Mouse (Mus musculus) CH12.LX (cell line): ENCODE measurements around the gene Etfbkmt. TPM values are rescaled to one million over a fixed set of nuclear protein-coding genes. Genes with fewer than 3 reads are reported as not detected.

ENCODE experiments used
- DNase-seq: peaks from one replicate; pipeline ENCODE4 v3.0.0-alpha.2; 2013; ENCODE audit errors: extremely low read depth
- H3K27ac ChIP-seq: 2 replicates; pipeline ENCODE4 v1.5.1; 2012; ENCODE audit warnings: low read depth, mild to moderate bottlenecking, control low read depth, moderate library complexity; ENCODE audit not compliant: insufficient read depth
- H3K27me3 ChIP-seq: replicated peaks from 2 replicates; pipeline ENCODE3; 2012; ENCODE audit warnings: inconsistent platforms
- H3K36me3 ChIP-seq, 2 experiments: replicated peaks in 1 of 2; 2 replicates each; pipeline versions ENCODE3 to v1.6.1; 2012; ENCODE audit warnings: inconsistent platforms in 1 of 2, low read length in 1 of 2, mild to moderate bottlenecking in 1 of 2, mixed read lengths in 1 of 2, moderate library complexity in 1 of 2; ENCODE audit not compliant: control insufficient read depth in 1 of 2, insufficient read depth in 1 of 2
- H3K4me1 ChIP-seq, 2 experiments: 2 replicates each; pipeline ENCODE4 v1.6.1; 2012; ENCODE audit warnings: inconsistent platforms in 1 of 2, moderate library complexity in 1 of 2; ENCODE audit not compliant: insufficient read depth in 2 of 2, control insufficient read depth in 1 of 2
- H3K4me2 ChIP-seq: 2 replicates; pipeline ENCODE4 v1.6.1; 2012; ENCODE audit warnings: low read depth, mild to moderate bottlenecking, control low read depth; ENCODE audit not compliant: poor library complexity, insufficient read depth, severe bottlenecking
- H3K4me3 ChIP-seq, 3 experiments: fragments of 150-350 bp in 1 of 3; sonication (generic) in 1 of 3; replicated peaks in 1 of 3; 2 replicates each; pipeline versions ENCODE3 to v1.5.1; 2011 to 2012; ENCODE audit warnings: low read depth in 2 of 3, low read length in 2 of 3, mild to moderate bottlenecking in 2 of 3, moderate library complexity in 2 of 3, control low read depth in 1 of 3, improper control_type of control experiment in 1 of 3, inconsistent platforms in 1 of 3, mixed read lengths in 1 of 3; ENCODE audit not compliant: poor library complexity in 1 of 3
- H3K79me2 ChIP-seq: replicated peaks from 2 replicates; pipeline ENCODE4 v1.6.1; 2012; ENCODE audit warnings: mild to moderate bottlenecking, moderate library complexity; ENCODE audit not compliant: control insufficient read depth, poor library complexity, insufficient read depth, severe bottlenecking; ENCODE audit errors: extremely low read depth
- H3K9ac ChIP-seq: 2 replicates; pipeline ENCODE4 v1.6.1; 2012; ENCODE audit warnings: low read depth, mild to moderate bottlenecking, control low read depth, moderate library complexity; ENCODE audit not compliant: insufficient read depth
- H3K9me3 ChIP-seq: replicated peaks from 2 replicates; pipeline ENCODE3; 2012; ENCODE audit warnings: low read length, inconsistent platforms, mixed read lengths
- CHD1 ChIP-seq: IDR thresholded peaks from 2 replicates; pipeline ENCODE4 v1.6.1; 2012; ENCODE audit warnings: low read depth, low read length, improper control_type of control experiment, inconsistent platforms
- E2F4 ChIP-seq: IDR thresholded peaks from 2 replicates; pipeline ENCODE4 v1.6.1; 2011; ENCODE audit warnings: low read depth, low read length, improper control_type of control experiment; ENCODE audit not compliant: insufficient replicate concordance
- EP300 ChIP-seq: IDR thresholded peaks from 2 replicates; pipeline ENCODE4 v1.6.1; 2011; ENCODE audit warnings: low read length, improper control_type of control experiment
- GABPA ChIP-seq: IDR thresholded peaks from 2 replicates; pipeline ENCODE4 v1.6.1; 2012; ENCODE audit warnings: low read depth, low read length, improper control_type of control experiment, inconsistent platforms; ENCODE audit not compliant: insufficient replicate concordance
- HCFC1 ChIP-seq: IDR thresholded peaks from 2 replicates; pipeline ENCODE4 v1.6.1; 2012; ENCODE audit warnings: low read depth, mild to moderate bottlenecking, inconsistent platforms, low read length, improper control_type of control experiment
- IRF4 ChIP-seq: IDR thresholded peaks from 2 replicates; pipeline ENCODE4 v1.6.1; 2014; ENCODE audit warnings: low read depth, mild to moderate bottlenecking, inconsistent platforms, low read length, improper control_type of control experiment
- MAX ChIP-seq: IDR thresholded peaks from 2 replicates; pipeline ENCODE4 v1.6.1; 2011; ENCODE audit warnings: low read length, improper control_type of control experiment
- MXI1 ChIP-seq: IDR thresholded peaks from 2 replicates; pipeline ENCODE4 v1.6.1; 2011; ENCODE audit warnings: mild to moderate bottlenecking, low read depth, low read length, improper control_type of control experiment
- NELFE ChIP-seq: IDR thresholded peaks from 2 replicates; pipeline ENCODE4 v1.6.1; 2011; ENCODE audit warnings: low read depth, low read length, improper control_type of control experiment
- PAX5 ChIP-seq: IDR thresholded peaks from 2 replicates; pipeline ENCODE4 v1.6.1; 2012; ENCODE audit warnings: low read length, inconsistent platforms, mixed read lengths
- POLR2AphosphoS2 ChIP-seq: IDR thresholded peaks from 2 replicates; pipeline ENCODE4 v1.6.1; 2011; ENCODE audit warnings: low read depth, low read length, improper control_type of control experiment
- RAD21 ChIP-seq: IDR thresholded peaks from 2 replicates; pipeline ENCODE4 v1.6.1; 2011; ENCODE audit warnings: low read depth, mild to moderate bottlenecking, low read length, improper control_type of control experiment, moderate library complexity
- RCOR1 ChIP-seq: conservative IDR thresholded peaks from 2 replicates; pipeline ENCODE4 v1.6.1; 2012; ENCODE audit warnings: low read depth, mild to moderate bottlenecking, inconsistent platforms, low read length, improper control_type of control experiment
- SMC3 ChIP-seq: IDR thresholded peaks from 2 replicates; pipeline ENCODE4 v1.6.1; 2011; ENCODE audit warnings: low read depth, low read length, improper control_type of control experiment
- TBP ChIP-seq: conservative IDR thresholded peaks from 2 replicates; pipeline ENCODE4 v1.6.1; 2011; ENCODE audit warnings: low read depth, low read length, improper control_type of control experiment
- TCF12 ChIP-seq: IDR thresholded peaks from 2 replicates; pipeline ENCODE4 v1.6.1; 2014; ENCODE audit warnings: low read depth, mild to moderate bottlenecking, inconsistent platforms, low read length, improper control_type of control experiment
- USF1 ChIP-seq: IDR thresholded peaks from 2 replicates; pipeline ENCODE4 v1.6.1; 2014; ENCODE audit warnings: low read depth, mild to moderate bottlenecking, inconsistent platforms, low read length, improper control_type of control experiment
- USF2 ChIP-seq: conservative IDR thresholded peaks from 2 replicates; pipeline ENCODE4 v1.6.1; 2011; ENCODE audit warnings: low read depth, low read length, improper control_type of control experiment
- ZC3H11A ChIP-seq: IDR thresholded peaks from 2 replicates; pipeline ENCODE4 v1.6.1; 2012; ENCODE audit warnings: low read depth, mild to moderate bottlenecking, inconsistent platforms, low read length, improper control_type of control experiment
- ZNF384 ChIP-seq: IDR thresholded peaks from 2 replicates; pipeline ENCODE4 v1.6.1; 2012; ENCODE audit warnings: low read depth, low read length, improper control_type of control experiment, inconsistent platforms
- dilution Hi-C: fragments of 300-500 bp; cut with MboI; formaldehyde crosslinking; loops from 2 replicates; pipeline ENCODE4 v1.14.3; 2020; ENCODE audit warnings: low sequenced_read_pairs; ENCODE audit not compliant: extremely low pct_unique_long_range_greater_than_20kb, extremely low pct_ligation_motif_present
- in situ Hi-C: fragments of 300-500 bp; cut with MboI; formaldehyde crosslinking; loops from 3 replicates; pipeline ENCODE4 v1.14.3; 2019; ENCODE audit warnings: low sequenced_read_pairs, low pct_ligation_motif_present, low pct_unique_long_range_greater_than_20kb, mixed read lengths
- polyA plus RNA-seq: library from polyadenylated mRNA; unstranded; fragments of >175 nt; gene quantifications from 2 replicates; pipeline ENCODE4 v1.2.1, GENCODE M21; 2012; ENCODE audit warnings: low read depth; ENCODE audit not compliant: insufficient read length
- total RNA-seq, 2 experiments: library from RNA; depleted of rRNA; stranded (reverse); fragments of 300-350 nt in 1 of 2; fragments of >200 nt in 1 of 2; gene quantifications; 2 replicates each; pipeline ENCODE4 v1.2.3; 2012 to 2014

The Etfbkmt gene
- total and polyA plus RNA-seq, 3 experiments = 7.8 to 17.3 (median 9.3) TPM

- H3K4me3 ChIP-seq = no peak overlapping the region
- dilution Hi-C loops = no loop called here
Measured at GRCm38 (mm10) chr6:149173831-149174625, 34.4 kb downstream of the Etfbkmt start.

GRCm38 (mm10) chr6:149174932-149175570 lies 35.4 kb downstream of the Etfbkmt start:
- Histone ChIP-seq H3K79me2 (no peaks in the 10 kb centered on the region), H3K4me3 (no peak overlapping the region), H3K4me2 (no peak overlapping the region), H3K27ac (no peak overlapping the region), H3K4me1 (no peaks in the 10 kb centered on the region), H3K9ac (no peak overlapping the region), H3K36me3 (peaks cover 9 to 47% of the 10 kb centered on the region in 2 experiments), H3K27me3 (no peaks in the 10 kb centered on the region), H3K9me3 (no peaks in the 10 kb centered on the region)
- DNase-seq = no peak
- in situ Hi-C loops (no loop called here), dilution Hi-C loops (no loop called here)
- TF ChIP-seq USF2 (no peak), USF1 (no peak), RAD21 (no peak), SMC3 (no peak)

More at GRCm38 (mm10) chr6:149173831-149174625, 34.4 kb downstream of the Etfbkmt start:
- no peaks in the 10 kb centered on the region for H3K9me3 ChIP-seq
- H3K36me3 ChIP-seq = peaks cover 6 to 39% of the 10 kb centered on the region in 2 experiments
- no peaks in the 10 kb centered on the region for H3K79me2 ChIP-seq
- in situ Hi-C loops = no loop called here
- no peak overlapping the region for H3K27ac ChIP-seq
- DNase-seq = no peak
- no peak overlapping the region for H3K4me2 ChIP-seq
- no peaks in the 10 kb centered on the region for H3K27me3 ChIP-seq
- no peaks in the 10 kb centered on the region for H3K4me1 ChIP-seq
- TF ChIP-seq USF2 (no peak), ZNF384 (no peak), MAX (no peak), CHD1 (no peak), EP300 (no peak), IRF4 (no peak), RCOR1 (no peak)
- H3K9ac ChIP-seq = no peak overlapping the region

GRCm38 (mm10) chr6:149179064-149179463 lies 39.4 kb downstream of the Etfbkmt start:
- no peak overlapping the region for H3K27ac ChIP-seq
- peaks cover 14 to 68% of the 10 kb centered on the region in 2 experiments for H3K36me3 ChIP-seq
- H3K4me2 ChIP-seq = no peak overlapping the region
- dilution Hi-C loops (no loop called here), in situ Hi-C loops (no loop called here)
- TF ChIP-seq EP300 = no peak
- TF ChIP-seq CHD1 = no peak
- TF ChIP-seq MXI1 = no peak
- no peak for TF ChIP-seq TBP
- no peak for TF ChIP-seq NELFE
- TF ChIP-seq ZC3H11A = no peak
- no peak for TF ChIP-seq POLR2AphosphoS2
- no peak for TF ChIP-seq PAX5
- TF ChIP-seq TCF12 = no peak
- no peak for TF ChIP-seq HCFC1
- TF ChIP-seq GABPA = no peak
- TF ChIP-seq E2F4 = no peak
- H3K9me3 ChIP-seq = no peaks in the 10 kb centered on the region
- no peak overlapping the region for H3K9ac ChIP-seq
- H3K27me3 ChIP-seq = no peaks in the 10 kb centered on the region
- DNase-seq = no peak
- no peaks in the 10 kb centered on the region for H3K4me1 ChIP-seq
- no peaks in the 10 kb centered on the region for H3K79me2 ChIP-seq
- no peak overlapping the region for H3K4me3 ChIP-seq
